Mouse (Mus musculus): ENCODE measurements around the gene Gm10160. TPM values are rescaled to one million over a fixed set of nuclear protein-coding genes. Genes with fewer than 3 reads are reported as not detected.
A peak's percentile ranks its signal among the peaks of the same experiment; 100 is the strongest.

The Gm10160 gene
- total RNA-seq (2022): not detected

DNA sequence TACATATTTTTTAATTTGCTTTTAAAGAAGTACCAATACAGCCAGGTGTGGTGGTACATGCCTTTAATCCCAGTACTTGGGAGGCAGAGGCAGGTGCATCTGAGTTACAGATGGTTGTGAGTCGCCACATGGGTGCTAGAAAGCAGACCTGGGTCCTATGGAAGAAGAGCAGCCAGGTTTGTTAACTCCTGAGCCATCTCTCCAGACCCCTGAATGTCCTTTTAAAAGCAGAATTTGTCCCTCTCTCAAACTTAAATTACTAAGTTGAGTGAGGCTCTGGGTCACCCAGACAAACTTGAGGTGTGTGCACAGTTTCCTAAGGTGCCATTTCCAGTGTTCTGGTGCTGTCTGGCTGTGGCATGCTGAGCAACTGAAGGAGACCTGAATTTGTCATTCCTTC is at the start of gene Gm10160:
Gene Gm10160, minus strand, starts transcription at position 101 of the 400 bp plus-strand sequence.
- DNase-seq (ENCODE audit: low spot score in 2 of 2): no peak

- DNase-seq (ENCODE audit: low spot score in 2 of 2): no peak
Measured at GRCm38 (mm10) chr7:81904926-81905325, 49.3 kb upstream of the Gm10160 start.

DNA sequence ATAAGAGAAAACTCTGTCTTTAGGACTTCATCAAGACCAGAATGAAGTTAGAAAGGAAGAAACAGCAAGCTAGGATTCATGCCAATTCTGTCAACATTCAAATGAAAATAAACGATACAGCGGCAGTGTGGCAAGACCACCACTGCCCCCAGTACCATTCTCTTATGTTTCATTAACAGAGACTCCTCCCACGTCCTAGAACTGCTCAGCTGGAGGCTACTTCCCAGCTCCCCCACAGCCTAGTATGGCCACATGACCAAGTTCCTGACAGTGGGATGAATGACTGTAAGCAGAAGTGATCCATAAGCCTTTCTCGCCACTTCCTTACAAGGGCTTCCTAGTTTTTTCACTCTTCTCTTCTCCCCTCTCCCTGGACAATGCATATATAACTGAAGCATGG is 48.5 kb upstream of the Gm10160 start:
- DNase-seq (ENCODE audit: low spot score in 2 of 2): no peak

- no peak for DNase-seq (ENCODE audit: low spot score in 2 of 2)
Measured at GRCm38 (mm10) chr7:81899361-81899760, 43.8 kb upstream of the Gm10160 start.

DNA sequence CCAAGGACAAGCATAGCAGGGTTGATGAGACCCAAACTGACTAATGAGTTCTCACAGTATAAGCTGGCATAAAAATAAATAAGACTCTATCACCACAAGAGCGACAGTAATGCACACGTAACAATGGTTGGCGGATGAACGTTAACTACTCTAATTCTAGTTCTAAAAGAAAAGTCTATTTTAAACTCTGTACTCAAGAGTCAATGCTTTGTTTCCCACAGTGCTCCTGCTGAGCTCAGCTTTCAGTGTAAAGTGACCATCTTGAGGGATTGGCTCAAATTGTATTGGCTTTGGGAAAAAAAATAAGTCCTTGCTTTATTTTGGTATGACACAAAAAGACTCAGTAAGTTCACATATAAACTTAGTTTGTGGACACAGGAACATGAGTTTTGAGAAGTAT is 29.5 kb upstream of the Gm10160 start:
- DNase-seq (ENCODE audit: low spot score in 2 of 2): no peak

- no peak for DNase-seq (ENCODE audit: low spot score in 2 of 2)
Measured at GRCm38 (mm10) chr7:81881600-81881999, 26.0 kb upstream of the Gm10160 start.

DNA sequence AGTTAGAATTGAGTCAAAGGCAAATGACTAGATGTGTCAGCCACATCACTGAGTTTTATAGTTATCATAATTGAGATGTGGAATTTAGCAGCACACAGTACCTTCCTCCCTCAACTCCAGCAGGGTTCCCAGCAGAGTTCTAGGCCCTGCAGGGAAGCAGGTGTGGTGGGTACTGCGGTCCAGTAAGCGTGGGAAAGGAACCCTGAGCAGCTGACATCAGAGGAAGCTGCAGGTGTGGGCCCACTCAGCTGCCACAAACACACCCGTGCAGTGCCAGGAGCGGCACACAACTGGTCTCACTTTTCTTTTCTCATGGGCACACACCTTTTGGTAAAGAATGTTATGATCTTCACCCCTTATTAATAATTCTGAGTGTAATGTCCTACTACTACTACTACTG is 25.2 kb upstream of the Gm10160 start:
- no peak for DNase-seq (ENCODE audit: low spot score in 2 of 2)

GRCm38 (mm10) chr7:81880286-81880685 is 24.7 kb upstream of the Gm10160 start:
- no peak for DNase-seq (ENCODE audit: low spot score in 2 of 2)

DNA sequence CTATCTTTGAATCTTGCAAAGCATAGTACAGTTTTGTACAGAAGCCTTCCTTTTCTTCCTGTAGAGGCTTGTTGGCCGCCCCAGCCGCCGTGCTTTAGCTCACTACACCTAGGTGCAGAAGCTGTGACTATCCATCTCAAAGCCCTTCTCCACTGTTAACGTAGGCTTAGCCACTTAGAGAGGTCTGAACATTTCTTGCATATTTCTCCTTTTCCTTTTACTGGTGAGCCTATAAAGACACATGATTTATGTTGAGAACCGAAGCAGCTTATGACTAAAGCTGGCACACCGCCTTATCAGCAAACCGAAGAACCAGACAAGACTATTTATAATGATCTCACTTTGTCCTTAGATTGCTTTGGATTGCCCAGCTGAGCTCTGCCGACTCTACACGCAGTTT is 19.8 kb upstream of the Gm10160 start:
- DNase-seq (ENCODE audit: low spot score in 2 of 2): no peak

DNA sequence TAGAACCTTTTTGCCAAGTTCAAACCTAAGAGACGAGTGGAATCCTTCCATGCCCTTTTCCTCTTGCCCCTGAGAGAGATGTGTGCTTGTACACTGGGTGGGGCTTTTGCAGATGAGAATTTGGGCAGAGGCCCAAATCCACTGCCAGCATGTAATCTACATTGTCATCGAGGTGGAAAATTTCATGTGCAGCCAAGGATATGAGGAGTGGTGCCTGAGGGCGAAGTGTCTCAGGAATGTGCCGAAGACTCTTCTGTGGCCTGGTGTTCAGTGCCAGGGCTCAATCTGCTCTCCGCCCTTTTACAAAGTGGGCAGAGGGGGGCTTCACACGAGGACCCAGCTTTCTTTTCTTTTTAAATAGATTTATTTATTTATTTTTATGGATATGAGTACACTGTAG is 19.0 kb upstream of the Gm10160 start:
- no peak for DNase-seq (ENCODE audit: low spot score in 2 of 2)

GRCm38 (mm10) chr7:81873807-81874206 is 18.2 kb upstream of the Gm10160 start:
- no peak for DNase-seq (ENCODE audit: low spot score in 2 of 2)

DNA sequence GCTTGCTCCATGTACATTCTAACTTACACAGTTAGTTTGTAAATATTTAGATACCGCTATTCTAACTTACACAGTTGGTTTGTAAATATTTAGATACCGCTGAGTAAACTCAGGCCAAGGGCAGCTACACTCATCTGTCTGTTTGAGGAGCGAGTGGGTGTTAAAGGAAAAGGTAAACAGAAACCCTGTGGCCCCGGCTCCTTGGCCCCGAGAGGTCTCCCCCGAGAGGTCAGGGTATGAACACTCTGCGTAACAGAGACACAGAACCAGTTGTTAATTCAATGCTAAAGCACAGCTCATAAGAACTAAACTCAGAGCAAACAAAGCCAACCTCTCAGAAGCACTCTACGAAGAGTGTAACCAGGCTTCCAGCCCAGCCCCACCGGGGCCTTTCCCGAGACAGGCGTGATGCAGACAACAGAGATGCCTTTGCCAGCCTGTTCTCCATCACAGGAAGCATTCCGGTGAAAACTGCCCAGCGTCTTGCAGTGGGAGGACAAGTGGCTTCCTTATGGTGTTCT is 17.0 kb upstream of the Gm10160 start:
- DNase-seq (ENCODE audit: low spot score in 2 of 2): no peak

- peak; percentile 51 to 68 for DNase-seq (ENCODE audit: low spot score in 2 of 2)
Measured at GRCm38 (mm10) chr7:81868158-81868557, 12.6 kb upstream of the Gm10160 start.

GRCm38 (mm10) chr7:81867231-81867930 is 11.8 kb upstream of the Gm10160 start:
- no peak for DNase-seq (ENCODE audit: low spot score in 2 of 2)

GRCm38 (mm10) chr7:81865937-81866336 is 10.3 kb upstream of the Gm10160 start:
- no peak for DNase-seq (ENCODE audit: low spot score in 2 of 2)

DNA sequence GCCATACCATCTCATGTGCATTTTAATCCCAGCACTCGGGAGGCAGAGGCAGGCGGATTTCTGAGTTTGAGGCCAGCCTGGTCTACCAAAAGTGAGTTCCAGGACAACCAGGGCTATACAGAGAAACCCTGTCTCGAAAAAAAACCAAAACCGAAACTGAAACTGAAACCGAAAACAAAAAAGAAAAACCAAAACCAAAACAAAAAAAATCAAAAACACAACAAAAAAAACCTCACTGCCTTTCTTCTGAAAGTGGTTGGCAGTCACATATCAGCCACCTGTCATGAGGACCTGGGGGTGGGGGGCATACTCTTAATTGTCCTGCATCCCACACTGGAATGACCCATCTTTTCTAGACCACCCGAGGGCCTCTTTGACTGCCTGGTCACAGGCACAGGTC is 9.0 kb upstream of the Gm10160 start:
- no peak for DNase-seq (ENCODE audit: low spot score in 2 of 2)

DNA sequence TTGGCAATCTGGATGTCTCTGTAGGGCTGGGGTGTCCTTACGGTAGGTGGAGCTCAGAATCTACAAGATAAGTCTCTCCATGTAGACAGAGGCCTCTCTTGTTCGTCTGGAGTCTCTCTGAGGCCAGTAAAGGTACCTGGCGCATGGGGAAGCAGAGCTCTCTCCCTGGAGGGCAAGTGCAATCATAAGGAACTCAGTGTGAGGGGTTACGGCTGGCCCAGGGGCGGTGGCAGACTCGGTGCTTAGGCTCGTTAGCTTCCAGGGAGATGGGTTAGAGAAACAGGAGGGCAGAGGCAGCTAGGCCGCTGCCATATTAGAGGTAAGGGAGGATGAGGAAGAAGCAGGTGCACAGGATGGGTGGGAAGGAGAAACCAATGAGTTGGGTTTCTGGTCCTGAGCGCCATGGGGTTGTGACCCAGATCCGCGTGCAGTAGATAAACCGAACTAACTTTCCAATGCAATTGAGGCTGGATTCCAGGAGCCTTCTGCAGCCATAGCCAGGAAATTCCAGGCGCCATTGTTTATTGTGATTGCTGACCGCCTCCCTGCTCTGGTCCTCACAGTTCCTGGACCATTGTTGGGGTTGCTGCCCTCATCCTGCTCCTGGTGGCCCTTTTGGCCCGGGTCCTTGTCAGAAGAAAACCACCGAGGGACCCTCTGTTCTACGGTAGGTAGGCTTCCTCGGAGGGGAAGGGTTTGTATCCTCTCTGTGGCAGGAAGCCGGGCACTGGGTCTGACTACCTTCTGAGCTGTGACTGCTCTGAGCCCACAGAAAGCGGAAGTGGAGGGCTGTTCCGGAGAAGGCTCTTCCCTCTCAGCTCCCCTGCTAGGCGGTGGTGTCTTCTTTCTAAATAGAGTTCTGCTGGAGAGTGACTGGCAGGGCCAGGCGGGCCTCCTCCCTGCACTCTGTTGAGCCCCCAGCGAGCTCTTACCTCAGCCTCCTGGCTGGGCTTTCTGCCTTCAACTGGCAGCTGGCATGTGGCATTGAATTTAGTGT is 7.3 kb upstream of the Gm10160 start:
- DNase-seq (ENCODE audit: low spot score in 2 of 2): no peak

DNA sequence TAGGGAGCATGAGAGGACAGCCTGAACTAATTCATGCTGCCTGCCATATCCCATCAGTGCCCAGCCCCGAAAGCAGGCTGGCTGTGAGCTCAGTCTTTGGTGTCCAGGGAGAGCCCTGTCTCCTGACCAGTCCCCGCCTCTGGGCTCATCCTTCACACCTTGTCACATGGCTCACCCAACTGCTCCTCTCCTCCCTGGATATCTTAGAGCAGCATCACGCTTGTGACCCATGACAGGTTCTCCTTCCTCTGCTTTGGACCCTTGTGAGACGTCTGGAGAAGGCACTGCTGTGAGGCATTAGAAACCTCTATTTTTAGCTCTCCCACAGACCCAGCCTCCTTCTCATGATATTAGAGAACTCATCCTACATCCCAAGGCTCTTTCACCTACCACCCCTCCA is 6.3 kb upstream of the Gm10160 start:
- no peak for DNase-seq (ENCODE audit: low spot score in 2 of 2)

- no peak for DNase-seq (ENCODE audit: low spot score in 2 of 2)
Measured at GRCm38 (mm10) chr7:81861461-81861860, 5.9 kb upstream of the Gm10160 start.

DNA sequence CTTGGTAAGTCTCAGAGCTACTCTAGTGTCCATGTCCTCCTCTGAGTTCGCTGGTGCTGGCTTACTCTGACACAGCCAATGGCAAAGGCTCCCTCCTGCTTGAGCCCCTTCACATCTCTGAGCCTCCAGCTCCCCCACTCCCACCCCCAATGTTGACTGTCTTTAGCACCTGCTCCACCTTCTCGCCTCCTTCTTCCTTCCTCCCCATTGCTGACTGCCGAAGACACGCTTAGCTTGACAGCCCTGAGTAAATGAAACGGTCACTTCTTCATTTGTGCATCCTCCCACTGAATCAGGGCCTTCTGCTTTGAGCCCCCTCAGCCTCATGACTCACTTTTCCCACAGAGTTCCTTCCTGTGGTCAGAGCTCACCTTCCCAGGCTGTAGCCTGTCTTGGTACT is 5.4 kb upstream of the Gm10160 start:
- no peak for DNase-seq (ENCODE audit: low spot score in 2 of 2)

GRCm38 (mm10) chr7:81860071-81860470 is 4.5 kb upstream of the Gm10160 start:
- no peak for DNase-seq (ENCODE audit: low spot score in 2 of 2)

GRCm38 (mm10) chr7:81858968-81859721 is 3.6 kb upstream of the Gm10160 start, which contains the start of gene Tm6sf1:
Tm6sf1 (plus strand) TSS chr7:81859001.
- DNase-seq (ENCODE audit: low spot score in 2 of 2): no peak
